Mouse (Mus musculus): Measurements from ENCODE around the gene Rgs12.

DNA sequence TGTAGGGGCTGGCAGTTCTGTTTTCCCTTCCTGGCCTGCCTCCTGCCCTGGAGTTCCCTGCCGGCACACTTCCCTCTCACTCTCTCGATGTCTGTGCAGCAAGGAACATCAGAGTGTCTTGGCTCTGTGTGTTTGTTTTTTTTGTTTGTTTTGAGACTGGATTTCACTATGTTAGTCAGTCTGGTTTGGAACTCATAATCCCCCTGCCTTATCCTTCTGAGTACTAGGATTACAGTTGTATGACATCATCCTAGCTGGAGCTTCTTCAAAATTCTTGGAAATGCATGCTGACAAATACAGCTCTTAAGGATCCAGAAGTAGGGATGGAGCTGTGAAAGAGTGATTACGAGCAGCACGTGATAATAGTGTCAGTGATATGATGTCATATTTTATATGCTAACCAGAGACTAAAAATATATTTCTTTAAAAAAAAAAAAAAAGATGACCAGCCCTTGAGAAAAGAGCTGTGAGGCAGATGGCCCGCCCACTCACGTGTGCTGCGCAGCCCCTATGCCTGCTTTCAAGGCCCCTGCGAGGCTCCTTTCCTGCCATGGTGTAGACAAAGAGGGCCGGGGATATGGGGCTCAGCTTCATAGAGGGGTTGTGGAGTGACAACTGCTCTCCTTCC, 70.5 kb downstream of the Rgs12 start:
- TF ChIP-seq CTCF (IDR thresholded peaks at IDR 0.05; ENCODE audit: low read depth) (no peak), EP300 (IDR thresholded peaks at IDR 0.05; ENCODE audit: low read depth) (no peak)

Measured in liver, embryonic 14.5 days (tissue).